Mouse (Mus musculus): Measurements from ENCODE around the gene Polg2. TPM values are rescaled to one million over a fixed set of nuclear protein-coding genes. Genes with fewer than 3 reads are reported as not detected.

Polg2 gene
- 9.1 and 9.9 TPM in 2 replicates for polyA plus RNA-seq (2015; fragmentation: Nextera tagmentation; extraction: Ambion mirVana)

DNA sequence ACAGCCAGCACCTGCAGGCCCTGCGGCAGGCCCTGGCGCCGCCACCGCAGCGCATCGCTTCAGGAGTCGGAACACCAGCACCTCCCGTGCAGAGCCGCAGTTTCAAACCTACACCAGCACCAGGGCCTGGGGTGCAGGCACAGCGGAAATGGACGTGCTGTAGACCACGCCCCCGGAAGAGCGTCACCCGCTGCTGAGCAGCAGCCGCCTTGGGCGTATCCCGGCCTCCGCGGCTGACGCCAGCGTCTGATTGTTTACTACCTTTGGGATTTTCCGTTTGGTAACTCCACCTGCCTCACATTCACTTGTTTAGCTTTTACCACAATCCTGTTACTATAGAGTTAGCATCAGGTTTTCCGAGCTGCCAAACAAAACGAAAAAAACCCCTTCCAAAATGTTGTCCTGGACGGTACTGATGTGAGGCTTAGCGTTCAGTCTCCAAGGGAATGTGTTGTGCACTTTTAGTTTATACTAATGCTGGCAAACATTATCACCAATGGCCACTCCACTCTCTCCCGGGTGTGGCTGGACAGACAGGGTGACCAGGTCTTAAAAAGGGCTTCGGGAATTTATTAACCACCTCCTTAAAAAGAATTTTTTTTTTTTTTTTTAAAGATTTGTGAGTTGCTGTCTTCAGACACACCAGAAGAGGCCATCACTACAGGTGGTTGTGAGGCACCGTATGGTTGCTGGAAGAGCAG is at the start of gene Polg2:
TSS of gene Polg2 (minus strand) at position 150 of the 701 bp plus-strand sequence.
- Histone ChIP-seq H3K9ac (ENCODE audit: low read depth, low read length) (peak within 1 kb of the TSS; percentile 91), H3K27me3 (replicated peaks; ENCODE audit: control insufficient read depth, insufficient read depth, low read length) (no peaks in the 10 kb centered on the region), H3K4me2 (ENCODE audit: low read length) (peak within 1 kb of the TSS; percentile 78), H3K27ac (ENCODE audit: low read depth, low read length) (peak within 1 kb of the TSS; percentile 90), H3K4me1 (ENCODE audit: control insufficient read depth, insufficient read depth, low read depth, low read length) (peaks cover 6% of the 10 kb centered on the region), H3K9me3 (ENCODE audit: control insufficient read depth, low read length) (no peaks in the 10 kb centered on the region), H3K36me3 (ENCODE audit: control insufficient read depth, insufficient read depth, low read length) (peaks cover 29% of the 10 kb centered on the region), H3K4me3 (ENCODE audit: low read length) (peak within 1 kb of the TSS; percentile 83)
- ATAC-seq, result peak; percentile 99
- WGBS, result 2% methylated on average over 30 of the region's 30 CpGs

- Histone ChIP-seq H3K27ac (ENCODE audit: low read depth, low read length) (no peak overlapping the region), H3K4me3 (ENCODE audit: low read length) (no peak overlapping the region), H3K27me3 (replicated peaks; ENCODE audit: control insufficient read depth, insufficient read depth, low read length) (no peaks in the 10 kb centered on the region), H3K4me2 (ENCODE audit: low read length) (no peak overlapping the region), H3K4me1 (ENCODE audit: control insufficient read depth, insufficient read depth, low read depth, low read length) (no peaks in the 10 kb centered on the region), H3K9me3 (ENCODE audit: control insufficient read depth, low read length) (no peaks in the 10 kb centered on the region), H3K9ac (ENCODE audit: low read depth, low read length) (no peak overlapping the region), H3K36me3 (ENCODE audit: control insufficient read depth, insufficient read depth, low read length) (peaks cover 15% of the 10 kb centered on the region)
- WGBS, result 96% methylated on average over 7 of the region's 7 CpGs
- no peak for ATAC-seq
Observed at GRCm38 (mm10) chr11:106828079-106828478, 48.7 kb upstream of the Polg2 start.

DNA sequence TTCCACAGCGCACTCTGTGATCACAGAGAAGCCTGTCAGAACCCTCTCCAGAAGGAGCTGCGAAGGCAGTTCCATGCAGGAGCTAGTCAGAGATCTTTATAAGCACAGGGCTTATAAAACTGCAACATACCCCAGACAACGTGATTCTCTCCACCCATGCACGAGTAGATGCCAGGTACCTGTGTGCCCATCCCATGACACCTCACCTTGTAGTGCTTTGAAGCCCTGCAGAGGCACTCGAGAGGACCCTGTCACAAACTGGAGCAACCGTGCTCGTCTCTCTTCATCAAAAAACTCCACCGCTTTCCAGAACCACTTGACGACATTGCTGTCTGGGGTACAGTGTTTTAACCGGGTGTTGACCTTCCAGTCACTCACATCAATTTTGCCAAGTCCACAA is 45.1 kb upstream of the Polg2 start:
- H3K4me1 ChIP-seq (ENCODE audit: control insufficient read depth, insufficient read depth, low read depth, low read length), result no peaks in the 10 kb centered on the region
- H3K9me3 ChIP-seq (ENCODE audit: control insufficient read depth, low read length), result no peaks in the 10 kb centered on the region
- no peak overlapping the region for H3K9ac ChIP-seq (ENCODE audit: low read depth, low read length)
- 93% methylated on average over 10 of the region's 10 CpGs for WGBS
- H3K27ac ChIP-seq (ENCODE audit: low read depth, low read length), result no peak overlapping the region
- peaks cover 20% of the 10 kb centered on the region for H3K36me3 ChIP-seq (ENCODE audit: control insufficient read depth, insufficient read depth, low read length)
- no peak for ATAC-seq
- no peak overlapping the region for H3K4me2 ChIP-seq (ENCODE audit: low read length)
- no peak overlapping the region for H3K4me3 ChIP-seq (ENCODE audit: low read length)
- H3K27me3 ChIP-seq (replicated peaks; ENCODE audit: control insufficient read depth, insufficient read depth, low read length), result no peaks in the 10 kb centered on the region

- H3K27ac ChIP-seq (ENCODE audit: low read depth, low read length), result no peak overlapping the region
- no peaks in the 10 kb centered on the region for H3K9me3 ChIP-seq (ENCODE audit: control insufficient read depth, low read length)
- no peak overlapping the region for H3K9ac ChIP-seq (ENCODE audit: low read depth, low read length)
- no peak for ATAC-seq
- peaks cover 22% of the 10 kb centered on the region for H3K36me3 ChIP-seq (ENCODE audit: control insufficient read depth, insufficient read depth, low read length)
- no peak overlapping the region for H3K4me3 ChIP-seq (ENCODE audit: low read length)
- no peaks in the 10 kb centered on the region for H3K27me3 ChIP-seq (replicated peaks; ENCODE audit: control insufficient read depth, insufficient read depth, low read length)
- WGBS, result 93% methylated on average over 8 of the region's 8 CpGs
- H3K4me2 ChIP-seq (ENCODE audit: low read length), result no peak overlapping the region
- H3K4me1 ChIP-seq (ENCODE audit: control insufficient read depth, insufficient read depth, low read depth, low read length), result peaks cover 3% of the 10 kb centered on the region
Observed at GRCm38 (mm10) chr11:106823741-106824140, 44.4 kb upstream of the Polg2 start.

- Histone ChIP-seq H3K4me1 (ENCODE audit: control insufficient read depth, insufficient read depth, low read depth, low read length) (peaks cover 7% of the 10 kb centered on the region), H3K9me3 (ENCODE audit: control insufficient read depth, low read length) (no peaks in the 10 kb centered on the region), H3K27me3 (replicated peaks; ENCODE audit: control insufficient read depth, insufficient read depth, low read length) (no peaks in the 10 kb centered on the region), H3K36me3 (ENCODE audit: control insufficient read depth, insufficient read depth, low read length) (peaks cover 25% of the 10 kb centered on the region), H3K4me2 (ENCODE audit: low read length) (no peak overlapping the region), H3K9ac (ENCODE audit: low read depth, low read length) (no peak overlapping the region), H3K4me3 (ENCODE audit: low read length) (no peak overlapping the region), H3K27ac (ENCODE audit: low read depth, low read length) (no peak overlapping the region)
- WGBS, result 81% methylated on average over 5 of the region's 5 CpGs
- ATAC-seq, result no peak
Observed at GRCm38 (mm10) chr11:106822911-106823310, 43.6 kb upstream of the Polg2 start.

DNA sequence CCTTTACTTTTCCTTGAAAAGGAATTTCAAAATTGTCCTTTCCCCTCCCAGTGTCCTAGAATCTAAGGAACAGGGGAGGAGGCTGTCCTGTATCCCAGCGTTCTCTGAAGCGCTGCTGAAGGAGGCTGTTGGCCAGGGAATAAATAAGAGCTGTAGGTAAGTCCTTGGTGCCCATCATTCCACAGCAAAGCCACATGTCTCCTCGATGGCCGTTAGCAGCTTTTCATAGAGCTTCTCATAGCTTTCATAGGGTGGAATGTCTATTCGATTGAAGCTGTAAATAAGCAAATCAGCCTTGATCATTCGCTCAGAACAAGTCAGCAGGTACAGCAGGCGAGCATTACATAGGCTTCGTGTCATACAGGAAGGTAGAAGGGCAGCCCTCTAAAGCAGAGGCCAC is 43.2 kb upstream of the Polg2 start:
- no peak overlapping the region for H3K9ac ChIP-seq (ENCODE audit: low read depth, low read length)
- peaks cover 22% of the 10 kb centered on the region for H3K36me3 ChIP-seq (ENCODE audit: control insufficient read depth, insufficient read depth, low read length)
- WGBS, result 91% methylated on average over 8 of the region's 8 CpGs

DNA sequence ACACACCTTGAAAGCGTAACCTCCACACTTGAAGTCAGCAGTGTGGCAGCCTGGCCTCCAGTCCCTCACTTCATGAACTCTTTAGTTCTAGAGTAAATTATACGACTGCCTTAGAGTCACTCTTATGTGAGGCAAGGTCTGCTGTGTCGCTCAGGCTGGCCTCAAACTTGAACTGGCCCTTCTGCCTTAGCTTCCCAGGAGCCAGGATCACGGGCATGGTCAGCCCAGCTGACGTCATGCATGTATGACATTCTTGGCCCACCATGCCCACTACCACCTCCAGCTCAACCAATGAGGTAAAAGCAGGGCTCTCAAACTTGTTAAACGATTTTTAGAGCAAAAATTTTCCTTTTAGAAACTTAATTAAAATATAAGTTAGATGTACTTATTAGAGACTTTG is 42.1 kb upstream of the Polg2 start:
- 87% methylated on average over 6 of the region's 6 CpGs for WGBS
- H3K9me3 ChIP-seq (ENCODE audit: control insufficient read depth, low read length), result no peaks in the 10 kb centered on the region
- no peak for ATAC-seq
- no peak overlapping the region for H3K4me2 ChIP-seq (ENCODE audit: low read length)
- H3K27me3 ChIP-seq (replicated peaks; ENCODE audit: control insufficient read depth, insufficient read depth, low read length), result no peaks in the 10 kb centered on the region
- peaks cover 10% of the 10 kb centered on the region for H3K4me1 ChIP-seq (ENCODE audit: control insufficient read depth, insufficient read depth, low read depth, low read length)
- no peak overlapping the region for H3K9ac ChIP-seq (ENCODE audit: low read depth, low read length)
- H3K27ac ChIP-seq (ENCODE audit: low read depth, low read length), result no peak overlapping the region
- H3K36me3 ChIP-seq (ENCODE audit: control insufficient read depth, insufficient read depth, low read length), result peaks cover 19% of the 10 kb centered on the region
- no peak overlapping the region for H3K4me3 ChIP-seq (ENCODE audit: low read length)

More for the DNA sequence above, 43.2 kb upstream of the Polg2 start:
- H3K27ac ChIP-seq (ENCODE audit: low read depth, low read length), result no peak overlapping the region
- H3K4me3 ChIP-seq (ENCODE audit: low read length), result no peak overlapping the region
- no peaks in the 10 kb centered on the region for H3K9me3 ChIP-seq (ENCODE audit: control insufficient read depth, low read length)
- no peak overlapping the region for H3K4me2 ChIP-seq (ENCODE audit: low read length)
- no peaks in the 10 kb centered on the region for H3K27me3 ChIP-seq (replicated peaks; ENCODE audit: control insufficient read depth, insufficient read depth, low read length)
- H3K4me1 ChIP-seq (ENCODE audit: control insufficient read depth, insufficient read depth, low read depth, low read length), result peaks cover 10% of the 10 kb centered on the region
- ATAC-seq, result no peak

DNA sequence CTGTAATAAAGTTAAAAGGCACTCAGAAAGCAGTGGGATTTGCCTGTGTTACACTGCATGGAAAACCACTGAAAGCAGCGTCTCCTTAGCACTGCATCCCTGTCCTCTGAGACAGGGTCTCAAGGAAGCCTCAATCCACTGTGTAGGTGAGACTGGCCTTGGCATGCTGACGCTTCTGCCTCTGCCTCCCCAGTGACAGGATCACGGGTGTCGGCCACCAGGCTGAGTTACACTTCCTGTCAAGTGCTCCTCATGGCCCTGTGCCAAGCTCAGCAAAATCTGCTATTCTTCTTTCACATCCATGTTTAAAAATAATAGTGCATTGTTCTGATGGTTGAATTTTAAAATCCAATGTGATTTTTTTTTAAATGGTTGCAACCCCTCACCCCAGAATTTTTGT is 41.6 kb upstream of the Polg2 start:
- H3K27me3 ChIP-seq (replicated peaks; ENCODE audit: control insufficient read depth, insufficient read depth, low read length), result no peaks in the 10 kb centered on the region
- H3K4me3 ChIP-seq (ENCODE audit: low read length), result no peak overlapping the region
- no peak overlapping the region for H3K4me2 ChIP-seq (ENCODE audit: low read length)
- H3K9ac ChIP-seq (ENCODE audit: low read depth, low read length), result no peak overlapping the region
- 69% methylated on average over 4 of the region's 4 CpGs for WGBS
- H3K4me1 ChIP-seq (ENCODE audit: control insufficient read depth, insufficient read depth, low read depth, low read length), result peaks cover 10% of the 10 kb centered on the region
- peaks cover 21% of the 10 kb centered on the region for H3K36me3 ChIP-seq (ENCODE audit: control insufficient read depth, insufficient read depth, low read length)
- no peak overlapping the region for H3K27ac ChIP-seq (ENCODE audit: low read depth, low read length)
- no peak for ATAC-seq
- H3K9me3 ChIP-seq (ENCODE audit: control insufficient read depth, low read length), result no peaks in the 10 kb centered on the region

DNA sequence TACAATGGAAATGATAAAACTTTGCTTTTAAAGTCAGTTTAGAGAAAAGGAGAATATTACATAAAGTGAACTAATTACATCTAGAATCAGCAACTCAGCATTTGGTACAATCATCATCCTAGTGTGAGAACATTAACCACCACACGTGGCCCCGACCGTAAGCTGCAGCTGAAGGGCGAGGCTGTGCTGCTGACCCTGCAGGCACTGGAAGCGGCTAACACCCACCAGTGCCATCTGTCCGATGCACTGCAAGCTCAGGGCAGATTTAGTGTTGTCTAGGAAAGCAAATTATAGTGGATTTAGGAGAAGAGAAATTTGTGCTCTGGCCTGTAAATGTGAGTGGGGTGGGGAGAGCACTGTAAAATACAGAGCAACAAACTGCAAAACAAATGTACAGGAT is 40.9 kb upstream of the Polg2 start:
- no peak overlapping the region for H3K27ac ChIP-seq (ENCODE audit: low read depth, low read length)
- H3K36me3 ChIP-seq (ENCODE audit: control insufficient read depth, insufficient read depth, low read length), result peaks cover 23% of the 10 kb centered on the region
- 0 out of 2 replicates have a peak, but pooled peaks have one; percentile 55 for ATAC-seq

More for the DNA sequence above, 40.9 kb upstream of the Polg2 start:
- no peak overlapping the region for H3K9ac ChIP-seq (ENCODE audit: low read depth, low read length)
- H3K27me3 ChIP-seq (replicated peaks; ENCODE audit: control insufficient read depth, insufficient read depth, low read length), result no peaks in the 10 kb centered on the region
- no peaks in the 10 kb centered on the region for H3K9me3 ChIP-seq (ENCODE audit: control insufficient read depth, low read length)
- H3K4me2 ChIP-seq (ENCODE audit: low read length), result no peak overlapping the region
- H3K4me1 ChIP-seq (ENCODE audit: control insufficient read depth, insufficient read depth, low read depth, low read length), result peaks cover 10% of the 10 kb centered on the region
- H3K4me3 ChIP-seq (ENCODE audit: low read length), result no peak overlapping the region
- WGBS, result 68% methylated on average over 6 of the region's 6 CpGs

Data from hindbrain, embryonic 16.5 days (tissue).